Mouse (Mus musculus) right cerebral cortex, postnatal 36 days (tissue): ENCODE data around the gene Gabrd.

Experiments
- DNase-seq, 2 experiments: peaks; one replicate each; pipeline ENCODE4 v3.0.0; 2022; ENCODE audit warnings: low spot score in 2 of 2, mixed read lengths in 1 of 2

Gene Gabrd

GRCm38 (mm10) chr4:155344299-155344600 lies 53.7 kb downstream of the Gabrd start:
- DNase-seq = no peak

- no peak for DNase-seq
These were observed 54.3 kb downstream of the Gabrd start for GRCm38 (mm10) chr4:155343415-155344298.

DNA sequence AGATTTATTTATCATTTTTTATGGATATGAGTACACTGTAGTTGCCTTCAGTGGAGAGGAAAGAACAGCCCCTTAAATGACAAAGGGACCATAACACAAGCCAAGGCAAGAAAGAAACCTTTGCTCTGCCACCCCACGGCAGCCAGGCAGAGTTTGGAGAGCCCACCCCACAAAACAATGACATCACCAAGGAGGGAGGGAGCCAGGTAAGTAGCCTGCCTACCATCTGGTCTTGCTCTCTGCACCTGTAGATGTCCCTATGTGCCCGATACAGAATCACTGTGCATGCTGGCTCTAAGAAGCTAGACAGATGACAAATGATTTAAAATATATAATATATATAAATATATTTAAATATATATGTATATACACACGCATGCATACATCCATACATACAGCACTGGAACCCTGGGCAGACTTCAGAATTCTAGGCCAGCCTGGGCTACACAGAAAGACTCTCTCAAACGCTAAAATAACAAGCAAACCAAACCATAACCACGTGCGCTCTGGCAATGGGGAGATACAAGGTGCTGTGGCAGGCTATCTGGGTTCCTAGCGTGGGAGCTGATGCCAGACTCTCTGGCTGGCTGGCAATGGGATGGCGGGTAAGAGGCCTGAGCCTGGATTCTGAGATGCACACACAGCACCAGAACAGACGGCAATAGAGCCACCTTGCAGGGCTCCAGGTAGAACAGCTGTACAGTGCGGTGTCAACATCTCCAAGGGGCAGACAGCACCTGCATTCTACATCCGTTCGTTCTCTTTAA lies 61.4 kb downstream of the Gabrd start:
- DNase-seq = no peak
